Mouse (Mus musculus): ENCODE measurements around the gene Acsf3. TPM values are rescaled to one million over a fixed set of nuclear protein-coding genes. Genes with fewer than 3 reads are reported as not detected.

Acsf3 gene
- total RNA-seq, 2 experiments from 2014 or later = 29.4 to 31.7 TPM

GRCm38 (mm10) chr8:122760116-122760515 lies 15.2 kb upstream of the Acsf3 start:
- intact Hi-C loops (cut with DNase I) = loop anchor here (2.0 kb wide), 1 partner anchor 43 kb away; no protein-coding TSS in a partner anchor
- no peak for DNase-seq (ENCODE audit: low spot score)

- intact Hi-C loops (cut with DNase I) = loop anchor here (2.0 kb wide), 1 partner anchor 44 kb away; no protein-coding TSS in a partner anchor
- no peak for DNase-seq (ENCODE audit: low spot score)
Observed at GRCm38 (mm10) chr8:122761109-122761508, 14.2 kb upstream of the Acsf3 start.

- peak; percentile 10 for DNase-seq (ENCODE audit: low spot score)
- intact Hi-C loops (cut with DNase I) = no loop called here
Observed at GRCm38 (mm10) chr8:122762731-122763266, 12.5 kb upstream of the Acsf3 start.

GRCm38 (mm10) chr8:122763267-122763738 lies 12.0 kb upstream of the Acsf3 start:
- DNase-seq (ENCODE audit: low spot score) = peak; percentile 39
- intact Hi-C loops (cut with DNase I) = no loop called here

- intact Hi-C loops (cut with DNase I) = no loop called here
- DNase-seq (ENCODE audit: low spot score) = no peak
Observed at GRCm38 (mm10) chr8:122764790-122765474, 10.4 kb upstream of the Acsf3 start.

- intact Hi-C loops (cut with DNase I) = no loop called here
- no peak for DNase-seq (ENCODE audit: low spot score)
Observed at GRCm38 (mm10) chr8:122766189-122766588, 9.1 kb upstream of the Acsf3 start.

GRCm38 (mm10) chr8:122766647-122767200 lies 8.6 kb upstream of the Acsf3 start:
- intact Hi-C loops (cut with DNase I) = no loop called here
- DNase-seq (ENCODE audit: low spot score) = no peak

- intact Hi-C loops (cut with DNase I) = no loop called here
- no peak for DNase-seq (ENCODE audit: low spot score)
Observed at GRCm38 (mm10) chr8:122767229-122767628, 8.1 kb upstream of the Acsf3 start.

- intact Hi-C loops (cut with DNase I) = no loop called here
- no peak for DNase-seq (ENCODE audit: low spot score)
Observed at GRCm38 (mm10) chr8:122769251-122770058, 5.8 kb upstream of the Acsf3 start.

GRCm38 (mm10) chr8:122772431-122773060 lies 2.7 kb upstream of the Acsf3 start:
- DNase-seq (ENCODE audit: low spot score) = no peak
- intact Hi-C loops (cut with DNase I) = no loop called here

GRCm38 (mm10) chr8:122777701-122778100 lies 2.4 kb downstream of the Acsf3 start:
- no peak for DNase-seq (ENCODE audit: low spot score)
- intact Hi-C loops (cut with DNase I) = no loop called here

GRCm38 (mm10) chr8:122778703-122779239 lies 3.5 kb downstream of the Acsf3 start:
- intact Hi-C loops (cut with DNase I) = no loop called here
- DNase-seq (ENCODE audit: low spot score) = no peak

- no peak for DNase-seq (ENCODE audit: low spot score)
- intact Hi-C loops (cut with DNase I) = no loop called here
Observed at GRCm38 (mm10) chr8:122779255-122779654, 4.0 kb downstream of the Acsf3 start.

- no peak for DNase-seq (ENCODE audit: low spot score)
- intact Hi-C loops (cut with DNase I) = no loop called here
Observed at GRCm38 (mm10) chr8:122784756-122785155, 9.5 kb downstream of the Acsf3 start.

- intact Hi-C loops (cut with DNase I) = no loop called here
- no peak for DNase-seq (ENCODE audit: low spot score)
Observed at GRCm38 (mm10) chr8:122789796-122790195, 14.5 kb downstream of the Acsf3 start.

GRCm38 (mm10) chr8:122793375-122794174 lies 18.3 kb downstream of the Acsf3 start:
- intact Hi-C loops (cut with DNase I) = no loop called here
- DNase-seq (ENCODE audit: low spot score) = peak; percentile 38

- intact Hi-C loops (cut with DNase I) = no loop called here
- no peak for DNase-seq (ENCODE audit: low spot score)
Observed at GRCm38 (mm10) chr8:122794175-122794454, 18.8 kb downstream of the Acsf3 start.

- intact Hi-C loops (cut with DNase I) = no loop called here
- DNase-seq (ENCODE audit: low spot score) = no peak
Observed at GRCm38 (mm10) chr8:122803906-122804761, 28.8 kb downstream of the Acsf3 start.
